Mouse (Mus musculus) limb, embryonic 11.5 days (tissue): ENCODE measurements at regions not wholly inside any gene's neighbourhood (a gene's known extent, or its start where the extent isn't known, plus 50 kb on each side); places are given as distances from the start of the nearest gene placed in this dataset.
"Not testable (repeated sequence)": the region's sequence is repeated elsewhere in the genome, so short reads cannot be mapped to it uniquely, and the experiment has no call there.

ENCODE experiments used
- ATAC-seq: fragments of 200-750 bp; cut with Nextera tagmentation; 2 replicates; pipeline ENCODE4 v1.8.0; 2017; ENCODE audit warnings: low read depth; ENCODE audit not compliant: insufficient number of reproducible peaks, low FRiP score, low TSS enrichment
- DNase-seq: peaks from one replicate; pipeline ENCODE4 v3.0.0-alpha.2; 2015; ENCODE audit warnings: low spot score
- H3K27ac ChIP-seq: fragments of 300-500 bp; sonication (generic); replicated peaks from 2 replicates; pipeline ENCODE4 v1.5.1; 2014; ENCODE audit warnings: low read depth, mild to moderate bottlenecking, low read length
- H3K27me3 ChIP-seq: fragments of 300-500 bp; sonication (generic); 2 replicates; pipeline ENCODE4 v1.6.1; 2014; ENCODE audit warnings: mild to moderate bottlenecking, low read length, mixed read lengths; ENCODE audit not compliant: control insufficient read depth, insufficient read depth
- H3K36me3 ChIP-seq: fragments of 300-500 bp; sonication (generic); 2 replicates; pipeline ENCODE4 v1.6.1; 2014; ENCODE audit warnings: mild to moderate bottlenecking, low read length, moderate library complexity, mixed read lengths; ENCODE audit not compliant: control insufficient read depth, insufficient read depth
- H3K4me1 ChIP-seq: fragments of 300-500 bp; sonication (generic); 2 replicates; pipeline ENCODE4 v1.6.1; 2014; ENCODE audit warnings: low read length, mixed read lengths; ENCODE audit not compliant: control insufficient read depth, insufficient read depth
- H3K4me2 ChIP-seq: fragments of 300-500 bp; sonication (generic); 2 replicates; pipeline ENCODE4 v1.6.1; 2014; ENCODE audit warnings: low read depth, mild to moderate bottlenecking, moderate library complexity; ENCODE audit not compliant: severe bottlenecking
- H3K4me3 ChIP-seq: fragments of 300-500 bp; sonication (generic); 2 replicates; pipeline ENCODE4 v1.5.1; 2014; ENCODE audit warnings: low read depth, low read length
- H3K9ac ChIP-seq: fragments of 300-500 bp; sonication (generic); 2 replicates; pipeline ENCODE4 v1.6.1; 2014; ENCODE audit warnings: mild to moderate bottlenecking, low read length
- H3K9me3 ChIP-seq: fragments of 300-500 bp; sonication (generic); 2 replicates; pipeline ENCODE4 v1.6.1; 2016; ENCODE audit warnings: low read length; ENCODE audit not compliant: control insufficient read depth
- whole genome bisulfite sequencing: fragments of 180-500 bp; shearing (Covaris S2); extraction: QIAGEN DNeasy Blood & Tissue Kit; methylation state at CpG from one replicate; pipeline ENCODE4 v1.1.7; 2014; 5-methylcytosine and 5-hydroxymethylcytosine counted together

DNA sequence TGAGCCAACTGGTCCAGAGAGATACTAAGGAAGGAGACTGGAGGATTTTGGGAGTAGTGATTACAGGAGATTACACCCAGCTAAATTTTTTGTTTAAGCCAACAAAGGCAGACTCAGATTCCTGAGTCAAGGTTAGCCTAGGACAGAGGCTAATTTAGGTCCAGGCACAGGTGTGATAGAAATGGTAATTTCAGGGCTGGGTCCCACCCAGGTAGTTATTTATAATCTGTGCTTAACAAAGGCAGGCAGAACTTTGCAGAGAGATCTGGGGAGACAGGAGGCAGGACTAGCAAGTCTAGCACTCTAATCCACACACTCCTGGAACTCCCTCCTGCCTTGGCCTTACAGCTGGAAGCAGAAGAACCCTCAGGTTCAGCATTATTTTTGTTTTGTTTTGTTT lies 172.4 kb downstream of the Iqub start:
- ATAC-seq (no peak), DNase-seq (no peak)
- no peak overlapping the region for H3K9ac ChIP-seq
- H3K9me3 ChIP-seq = no peaks in the 10 kb centered on the region
- H3K27me3 ChIP-seq = no peaks in the 10 kb centered on the region
- H3K27ac ChIP-seq = no peak overlapping the region
- no peak overlapping the region for H3K4me2 ChIP-seq
- no peak overlapping the region for H3K4me3 ChIP-seq
- no peaks in the 10 kb centered on the region for H3K4me1 ChIP-seq
- H3K36me3 ChIP-seq = no peaks in the 10 kb centered on the region

DNA sequence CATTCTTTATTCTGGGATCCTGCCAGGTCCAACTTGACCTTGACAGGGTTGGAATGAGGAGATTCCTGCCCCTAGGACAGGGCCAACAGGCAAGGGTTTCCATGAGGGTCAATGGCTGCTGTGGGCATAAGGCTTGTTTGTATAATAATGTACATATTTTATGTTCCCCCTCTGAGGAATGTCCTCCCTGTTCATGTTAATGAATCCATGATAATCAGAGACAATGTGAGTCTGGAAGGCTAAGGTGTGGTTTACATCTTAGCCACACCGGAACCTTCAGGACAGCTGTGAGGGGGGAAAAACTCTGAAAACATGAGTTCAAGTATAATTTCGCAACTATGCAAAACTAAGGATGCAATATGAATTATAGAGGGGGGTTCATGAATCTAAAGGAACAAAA lies 172.8 kb downstream of the Iqub start:
- Histone ChIP-seq H3K36me3 (no peaks in the 10 kb centered on the region), H3K4me2 (no peak overlapping the region), H3K4me1 (no peaks in the 10 kb centered on the region), H3K4me3 (no peak overlapping the region), H3K9me3 (no peaks in the 10 kb centered on the region), H3K27me3 (no peaks in the 10 kb centered on the region), H3K27ac (no peak overlapping the region), H3K9ac (no peak overlapping the region)
- WGBS = 86% methylated on average over 2 of the region's 2 CpGs
- DNase-seq (no peak), ATAC-seq (no peak)

DNA sequence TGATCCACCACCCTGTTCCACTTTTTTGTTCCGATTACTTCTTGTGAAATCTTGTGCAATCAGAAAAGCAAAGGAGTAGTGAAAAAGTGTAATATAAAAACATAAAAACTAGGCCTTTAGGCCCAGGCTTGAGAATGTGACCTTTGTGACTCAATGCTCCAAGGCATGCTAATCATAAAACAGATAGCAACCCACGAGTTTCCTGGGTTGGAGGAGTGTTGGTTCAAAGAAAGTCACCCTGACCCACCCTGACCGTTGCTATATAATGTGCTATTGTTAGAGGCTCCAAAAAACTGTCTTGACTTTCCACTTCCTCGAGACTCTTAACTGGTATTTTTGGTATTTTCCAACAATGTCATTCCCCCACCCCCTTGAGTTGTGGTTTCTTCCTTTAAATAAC lies 172.2 kb upstream of the Slc13a1 start:
- H3K36me3 ChIP-seq, H3K4me1 ChIP-seq, H3K9ac ChIP-seq, H3K27ac ChIP-seq, H3K4me3 ChIP-seq, ATAC-seq, H3K27me3 ChIP-seq, H3K4me2 ChIP-seq, H3K9me3 ChIP-seq, DNase-seq: not testable (repeated sequence)
- WGBS = 90% methylated on average over 4 of the region's 4 CpGs

DNA sequence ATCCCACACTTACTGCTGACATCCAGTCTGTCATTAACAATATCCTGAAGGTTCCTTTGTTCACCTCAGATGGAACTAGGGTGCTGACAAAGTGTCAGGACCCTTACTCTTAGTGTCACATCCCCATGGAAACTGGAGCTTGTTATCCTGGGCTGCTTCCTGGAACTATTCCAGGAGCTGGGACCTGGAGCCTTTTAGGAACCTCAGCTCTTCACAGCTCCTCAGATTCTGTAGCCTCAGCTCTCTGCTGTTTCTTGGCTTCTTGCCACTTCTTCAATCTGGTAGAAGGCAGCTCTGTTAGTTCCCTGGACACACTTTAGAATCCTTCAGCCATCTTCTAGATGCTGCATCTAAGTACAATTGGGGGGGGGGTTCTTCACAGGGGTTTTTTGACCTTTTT lies 157.3 kb upstream of the Slc13a1 start:
- no peaks in the 10 kb centered on the region for H3K27me3 ChIP-seq
- no peaks in the 10 kb centered on the region for H3K4me1 ChIP-seq
- no peak for DNase-seq
- no peaks in the 10 kb centered on the region for H3K36me3 ChIP-seq
- no peak overlapping the region for H3K4me3 ChIP-seq
- no peak overlapping the region for H3K4me2 ChIP-seq
- no peaks in the 10 kb centered on the region for H3K9me3 ChIP-seq
- no peak overlapping the region for H3K27ac ChIP-seq
- ATAC-seq = no peak
- H3K9ac ChIP-seq = no peak overlapping the region

DNA sequence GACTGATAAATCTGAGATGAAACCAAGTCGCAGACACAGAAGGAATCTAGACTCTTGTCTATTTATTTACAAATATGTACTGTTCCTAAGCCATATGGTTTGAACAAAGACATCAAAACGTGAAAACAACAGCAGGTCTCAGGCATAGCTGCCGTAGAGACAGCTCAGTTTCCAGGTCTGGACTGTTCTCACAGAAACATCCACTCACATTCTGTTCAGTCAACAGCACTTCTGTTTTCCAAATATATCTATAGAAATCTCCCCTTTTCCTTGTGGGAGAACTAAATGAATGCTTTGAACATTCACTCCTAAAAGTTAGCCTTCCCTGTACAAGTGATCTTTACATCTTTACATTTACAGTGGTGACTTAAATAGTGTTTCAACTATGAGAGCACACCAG lies 156.8 kb upstream of the Slc13a1 start:
- Histone ChIP-seq H3K9ac (no peak overlapping the region), H3K27me3 (no peaks in the 10 kb centered on the region), H3K27ac (no peak overlapping the region), H3K4me1 (no peaks in the 10 kb centered on the region), H3K36me3 (no peaks in the 10 kb centered on the region), H3K9me3 (no peaks in the 10 kb centered on the region), H3K4me2 (no peak overlapping the region), H3K4me3 (no peak overlapping the region)
- DNase-seq (no peak), ATAC-seq (no peak)
- 78% methylated on average over 3 of the region's 3 CpGs for WGBS

GRCm38 (mm10) chr6:24322371-24322770 lies 154.5 kb upstream of the Slc13a1 start:
- DNase-seq (no peak), ATAC-seq (no peak)
- Histone ChIP-seq H3K36me3 (no peaks in the 10 kb centered on the region), H3K4me3 (no peak overlapping the region), H3K4me2 (no peak overlapping the region), H3K27ac (no peak overlapping the region), H3K9ac (no peak overlapping the region), H3K27me3 (no peaks in the 10 kb centered on the region), H3K9me3 (no peaks in the 10 kb centered on the region), H3K4me1 (no peaks in the 10 kb centered on the region)
- WGBS = 88% methylated on average over 3 of the region's 3 CpGs

- no peaks in the 10 kb centered on the region for H3K9me3 ChIP-seq
- ATAC-seq (no peak), DNase-seq (no peak)
- H3K27ac ChIP-seq = no peak overlapping the region
- H3K36me3 ChIP-seq = no peaks in the 10 kb centered on the region
- no peak overlapping the region for H3K4me2 ChIP-seq
- H3K4me3 ChIP-seq = no peak overlapping the region
- WGBS = 81% methylated on average over 2 of the region's 2 CpGs
- H3K4me1 ChIP-seq = no peaks in the 10 kb centered on the region
- H3K9ac ChIP-seq = no peak overlapping the region
- H3K27me3 ChIP-seq = no peaks in the 10 kb centered on the region
These were observed 151.0 kb upstream of the Slc13a1 start for GRCm38 (mm10) chr6:24318862-24319261.

GRCm38 (mm10) chr6:24310675-24311074 lies 142.8 kb upstream of the Slc13a1 start:
- no peaks in the 10 kb centered on the region for H3K9me3 ChIP-seq
- no peaks in the 10 kb centered on the region for H3K27me3 ChIP-seq
- no peak for ATAC-seq
- no peak overlapping the region for H3K4me3 ChIP-seq
- WGBS = 87% methylated on average over 2 of the region's 2 CpGs
- DNase-seq = no peak
- no peak overlapping the region for H3K4me2 ChIP-seq
- no peak overlapping the region for H3K27ac ChIP-seq
- H3K4me1 ChIP-seq = no peaks in the 10 kb centered on the region
- H3K36me3 ChIP-seq = no peaks in the 10 kb centered on the region
- no peak overlapping the region for H3K9ac ChIP-seq

DNA sequence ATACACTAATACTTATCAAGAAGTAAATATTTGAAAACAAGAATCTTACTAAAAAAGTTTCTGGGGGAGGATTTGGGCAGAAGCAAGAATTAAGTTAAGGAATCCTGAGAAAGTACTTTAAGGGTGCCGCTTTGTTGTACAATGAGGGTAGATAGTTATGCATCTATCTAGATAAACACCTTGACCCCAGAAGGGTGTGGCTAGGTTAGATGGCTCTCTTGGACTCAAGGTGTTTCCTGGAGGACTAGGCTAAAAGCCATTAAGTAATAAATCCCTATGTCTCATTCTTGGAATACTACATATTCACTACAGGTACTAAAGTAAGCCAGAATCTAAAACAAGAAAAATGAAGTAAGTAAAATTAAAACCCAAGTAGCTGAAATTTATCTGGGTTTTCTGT lies 141.9 kb upstream of the Slc13a1 start:
- no peak for DNase-seq
- 98% methylated on average over 1 of the region's 1 CpGs for WGBS
- H3K9me3 ChIP-seq = no peaks in the 10 kb centered on the region

More for the DNA sequence above, 141.9 kb upstream of the Slc13a1 start:
- Histone ChIP-seq H3K4me2 (no peak overlapping the region), H3K27ac (no peak overlapping the region), H3K27me3 (no peaks in the 10 kb centered on the region), H3K9ac (no peak overlapping the region), H3K4me1 (no peaks in the 10 kb centered on the region), H3K4me3 (no peak overlapping the region), H3K36me3 (no peaks in the 10 kb centered on the region)
- ATAC-seq = no peak
